Mouse (Mus musculus) frontal cortex, postnatal 25 days (tissue): ENCODE results near the gene Tusc2.
"Not testable (repeated sequence)": the region's sequence is repeated elsewhere in the genome, so short reads cannot be mapped to it uniquely, and the experiment has no call there.

ENCODE experiments used
- DNase-seq, 2 experiments: peaks; one replicate each; pipeline ENCODE4 v3.0.0; 2022; ENCODE audit warnings: low spot score in 2 of 2

Gene Tusc2

DNA sequence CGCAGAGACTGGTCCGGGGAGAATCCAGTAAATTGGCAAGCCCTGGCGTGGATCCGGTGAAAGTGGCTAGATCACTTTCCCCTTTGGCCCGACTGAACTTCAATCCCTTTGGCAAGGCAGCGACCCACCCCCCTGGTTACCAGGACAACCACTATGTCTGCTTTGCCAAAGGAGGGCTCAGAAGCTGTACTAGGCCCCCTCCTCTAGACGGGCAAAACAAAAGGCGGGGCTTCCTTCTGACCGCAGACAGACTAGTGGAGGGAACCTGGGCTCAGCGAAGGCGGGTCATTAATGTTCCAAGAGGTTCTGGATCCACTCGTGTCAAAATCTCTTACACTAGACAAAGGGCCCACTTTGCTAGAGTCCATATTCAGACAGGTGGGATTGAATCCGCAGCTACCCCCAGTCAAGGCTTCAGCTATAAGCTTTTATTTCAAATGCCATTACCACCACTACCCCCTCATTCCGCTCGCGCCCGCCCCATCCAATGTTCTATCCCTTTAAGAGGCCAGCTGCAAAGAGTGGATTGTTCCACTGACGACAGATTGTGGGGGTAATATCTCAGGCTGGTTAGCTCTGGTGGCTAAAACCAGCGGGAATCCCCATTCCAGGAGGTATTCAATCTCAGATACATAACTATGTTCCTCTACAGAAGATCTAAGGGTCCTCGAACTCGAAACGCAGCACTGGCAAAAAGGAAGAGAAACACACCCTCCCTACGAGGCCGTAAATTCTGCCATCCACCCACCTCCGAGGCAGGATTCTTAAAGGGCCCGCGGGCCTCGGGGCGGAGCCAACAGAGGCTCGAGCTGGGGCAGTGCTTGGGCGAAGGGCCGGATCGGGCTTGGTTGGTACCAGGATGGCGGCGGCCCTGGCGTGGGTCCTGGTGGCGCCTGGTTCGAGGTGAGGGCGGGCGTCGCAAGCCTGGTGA, 5.5 kb downstream of the Tusc2 start:
- peak; percentile 61 to 69 for DNase-seq

GRCm38 (mm10) chr9:107569270-107569669, 6.2 kb downstream of the Tusc2 start:
- no peak for DNase-seq

GRCm38 (mm10) chr9:107570016-107570415, 7.0 kb downstream of the Tusc2 start:
- DNase-seq = no peak

GRCm38 (mm10) chr9:107570845-107571244, 7.8 kb downstream of the Tusc2 start:
- DNase-seq = no peak

- no peak for DNase-seq
These were observed 8.7 kb downstream of the Tusc2 start for GRCm38 (mm10) chr9:107571534-107572326.

- no peak for DNase-seq
These were observed 9.2 kb downstream of the Tusc2 start for GRCm38 (mm10) chr9:107572327-107572662.

GRCm38 (mm10) chr9:107573774-107574173, 10.7 kb downstream of the Tusc2 start:
- not testable (repeated sequence) for DNase-seq

- no peak for DNase-seq
These were observed 12.7 kb downstream of the Tusc2 start for GRCm38 (mm10) chr9:107575579-107576356.

DNA sequence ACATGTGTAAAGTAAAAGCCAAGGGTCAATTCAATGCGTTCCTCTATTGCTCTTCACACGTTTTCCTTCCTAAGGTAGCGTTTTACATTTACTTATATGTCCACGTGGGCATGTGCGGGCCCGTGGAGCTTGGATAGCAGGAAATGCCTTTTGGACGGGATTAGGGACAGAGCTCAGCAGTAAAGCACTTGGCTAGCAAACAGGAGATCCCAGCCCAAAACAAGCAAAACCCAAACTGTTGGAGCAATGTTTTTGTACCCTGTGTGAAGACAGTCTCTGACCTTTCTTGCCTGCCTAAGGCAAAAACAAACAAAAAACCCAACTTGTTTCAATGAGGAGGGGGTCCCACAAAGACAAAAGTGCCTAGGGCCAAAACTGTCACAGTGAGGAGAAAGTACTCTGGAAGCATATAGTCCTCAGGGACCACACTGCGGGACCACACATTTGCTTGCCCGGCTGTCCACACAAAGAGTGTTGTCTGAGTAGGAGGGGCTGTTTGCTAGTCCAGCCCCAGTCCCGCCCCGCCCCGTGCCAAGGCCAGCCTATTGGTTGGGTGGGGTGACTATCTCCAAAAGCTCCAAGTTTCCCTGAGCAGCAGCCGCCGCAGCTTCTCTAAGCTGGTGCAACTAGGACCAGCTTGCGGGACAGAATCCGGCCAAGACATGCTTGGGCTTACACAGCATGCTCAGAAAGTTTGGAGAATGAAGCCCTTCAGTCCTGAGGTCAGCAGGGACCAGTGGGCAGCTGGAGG, 13.5 kb downstream of the Tusc2 start, which contains the start of gene Hyal1:
Hyal1 (plus strand) TSS at position 571 of the 751 bp plus-strand sequence.
- DNase-seq = no peak

DNA sequence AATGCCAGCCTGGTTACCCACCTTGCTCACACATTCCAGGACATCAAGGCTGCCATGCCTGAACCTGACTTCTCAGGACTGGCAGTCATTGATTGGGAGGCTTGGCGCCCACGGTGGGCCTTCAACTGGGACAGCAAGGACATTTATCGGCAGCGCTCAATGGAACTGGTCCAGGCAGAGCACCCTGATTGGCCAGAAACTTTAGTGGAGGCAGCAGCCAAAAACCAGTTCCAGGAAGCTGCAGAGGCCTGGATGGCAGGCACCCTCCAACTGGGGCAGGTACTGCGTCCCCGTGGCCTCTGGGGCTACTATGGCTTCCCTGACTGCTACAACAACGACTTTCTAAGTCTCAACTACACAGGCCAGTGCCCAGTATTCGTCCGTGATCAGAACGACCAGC, 14.8 kb downstream of the Tusc2 start:
- DNase-seq = no peak

DNA sequence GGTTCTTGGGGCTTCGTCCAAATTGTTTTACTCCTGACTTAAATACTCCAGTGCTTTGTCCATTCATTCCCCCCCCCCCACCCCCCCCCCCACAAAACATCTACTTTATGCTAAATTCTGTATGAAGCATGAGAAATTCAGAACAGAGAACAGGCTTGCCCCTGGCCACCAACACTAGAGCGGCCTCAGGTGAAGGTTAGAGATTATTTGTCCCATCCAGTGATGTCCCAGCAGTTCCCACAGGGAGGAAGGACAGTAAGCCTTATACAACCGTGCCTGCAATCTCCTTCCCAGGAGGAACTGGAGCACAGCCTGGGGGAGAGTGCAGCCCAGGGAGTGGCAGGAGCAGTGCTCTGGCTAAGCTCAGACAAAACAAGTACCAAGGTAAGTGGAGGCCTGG, 15.5 kb downstream of the Tusc2 start, which contains the start of gene Naa80:
Naa80 (plus strand) TSS at position 301 of the 400 bp plus-strand sequence.
- DNase-seq = no peak

GRCm38 (mm10) chr9:107579023-107579900, 16.2 kb downstream of the Tusc2 start:
- no peak for DNase-seq

DNA sequence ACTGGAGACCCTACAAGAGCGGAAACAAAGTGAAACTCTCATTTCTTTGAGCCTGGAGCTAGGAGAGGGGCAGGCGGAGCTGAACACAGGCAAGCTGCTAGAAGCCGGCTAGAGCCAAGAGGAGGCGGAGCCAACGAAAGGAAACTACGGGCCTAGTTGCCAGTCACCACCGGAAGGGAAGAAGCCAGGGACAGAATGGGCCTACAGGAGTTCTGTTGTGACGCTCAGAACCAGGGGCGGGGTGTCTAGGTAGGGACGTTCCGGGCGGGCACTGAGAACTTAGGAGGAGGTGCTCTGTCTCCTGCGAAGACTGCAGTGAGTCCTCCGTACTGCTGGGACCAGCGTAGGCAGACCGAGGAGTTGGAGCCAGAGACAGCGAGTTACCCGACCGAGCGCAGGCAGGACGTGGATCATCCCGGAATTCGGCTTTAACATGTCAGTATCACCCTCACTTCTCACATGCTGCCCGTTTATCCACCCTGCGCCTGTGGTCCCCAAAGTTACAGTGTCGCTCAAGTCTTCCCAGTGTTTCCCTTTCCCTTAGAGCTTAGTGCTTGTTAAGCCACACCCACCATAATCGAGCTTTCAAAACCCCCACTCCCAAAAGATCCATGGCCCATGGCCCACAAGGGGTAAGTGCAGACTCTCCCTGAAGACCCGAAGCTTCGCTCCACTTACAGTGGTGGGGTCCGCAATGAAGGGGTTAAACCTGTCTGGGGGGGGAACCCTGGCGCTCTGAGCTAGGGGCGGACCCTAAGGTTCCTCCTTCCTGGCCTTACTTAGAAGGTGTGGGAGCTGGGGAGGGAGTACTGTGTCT, 17.7 kb downstream of the Tusc2 start, which contains the start of gene Hyal3:
Hyal3 (plus strand) TSS at position 318 of the 817 bp plus-strand sequence.
- peak; percentile 70 to 74 for DNase-seq

GRCm38 (mm10) chr9:107581584-107581983, 18.5 kb downstream of the Tusc2 start:
- DNase-seq = no peak

DNA sequence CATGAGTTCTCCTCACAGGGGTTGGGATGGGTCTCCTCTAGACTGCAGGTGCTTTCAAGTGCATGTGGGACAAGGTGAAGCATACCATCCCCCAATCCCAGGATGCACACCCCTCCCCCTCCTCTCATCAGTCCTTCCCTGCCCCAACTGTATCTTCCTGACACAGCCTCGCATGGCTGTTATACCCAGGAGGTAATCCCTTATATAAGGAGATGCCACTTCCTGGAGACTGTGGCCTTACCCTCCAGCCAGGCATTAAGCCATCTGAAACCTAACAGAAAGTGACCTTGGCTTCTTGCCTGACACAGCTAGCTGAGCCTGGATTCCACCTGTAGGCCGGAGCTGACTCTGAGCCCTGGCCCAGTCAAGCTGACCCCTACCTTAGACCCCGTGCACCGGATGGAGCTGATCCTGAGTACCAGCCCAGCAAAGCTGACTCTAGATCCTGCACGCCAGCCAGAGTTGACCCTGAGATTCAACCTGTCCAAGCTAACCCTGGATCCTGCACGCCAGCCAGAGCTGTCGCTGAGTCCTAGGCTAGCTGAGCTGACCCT, 19.5 kb downstream of the Tusc2 start:
- no peak for DNase-seq

DNA sequence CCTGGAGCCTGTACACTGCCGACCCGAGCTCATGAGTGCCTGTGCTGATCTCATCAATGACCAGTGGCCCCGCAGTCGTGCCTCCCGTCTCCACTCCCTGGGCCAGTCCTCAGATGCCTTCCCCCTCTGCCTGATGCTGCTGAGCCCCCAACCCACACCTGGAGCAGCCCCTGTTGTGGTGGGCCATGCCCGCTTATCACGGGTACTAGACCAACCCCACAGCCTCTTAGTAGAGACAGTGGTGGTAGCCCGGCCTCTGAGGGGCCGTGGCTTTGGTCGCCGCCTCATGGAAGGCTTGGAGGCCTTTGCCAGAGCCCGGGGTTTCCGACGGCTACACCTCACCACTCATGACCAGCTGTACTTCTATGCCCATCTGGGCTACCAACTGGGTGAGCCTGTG, 20.1 kb downstream of the Tusc2 start:
- no peak for DNase-seq

DNA sequence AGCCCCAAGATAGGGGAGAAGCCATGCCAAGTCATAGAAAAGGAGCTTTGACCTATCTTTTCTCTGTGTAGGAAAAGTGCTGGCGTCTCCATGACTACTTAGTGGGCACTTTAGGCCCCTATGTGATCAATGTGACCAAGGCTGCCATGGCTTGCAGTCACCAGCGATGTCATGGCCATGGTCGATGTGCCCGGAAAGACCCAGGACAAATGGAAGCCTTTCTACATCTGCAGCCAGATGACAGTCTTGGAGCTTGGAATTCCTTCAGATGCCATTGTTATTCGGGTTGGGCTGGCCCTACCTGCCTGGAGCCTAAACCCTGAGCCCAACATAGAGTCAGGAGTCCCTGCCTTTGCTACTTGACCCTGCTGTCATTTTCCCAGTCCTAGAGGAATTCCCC, 23.4 kb downstream of the Tusc2 start:
- DNase-seq = no peak

- DNase-seq = peak; percentile 92 to 95
These were observed 24.1 kb downstream of the Tusc2 start, which contains the start of gene Ifrd2 for GRCm38 (mm10) chr9:107586974-107587832. Gene Ifrd2, plus strand, starts transcription at chr9:107587642.
